Mouse (Mus musculus) layer of hippocampus, adult 18-20 months (tissue): ENCODE results near the gene 4930449I24Rik. TPM values are rescaled to one million over a fixed set of nuclear protein-coding genes. Genes with fewer than 3 reads are reported as not detected.
"Not testable (repeated sequence)": the region's sequence is repeated elsewhere in the genome, so short reads cannot be mapped to it uniquely, and the experiment has no call there.

ENCODE experiments used
- DNase-seq, 2 experiments: peaks; one replicate each; pipeline ENCODE4 v3.0.0; 2022; ENCODE audit warnings: low spot score in 2 of 2
- long read RNA-seq: library from polyadenylated mRNA; stranded (forward); transcript quantifications from one replicate; pipeline ENCODE4 v2.0.0, GENCODE M21; 2021
- total RNA-seq, 2 experiments: library from RNA; stranded (reverse); gene quantifications; 2 replicates each; pipeline ENCODE4 v1.2.3; 2021

The 4930449I24Rik gene
- total RNA-seq, result not detected
- long read RNA-seq, result 0 reads

- not testable (repeated sequence) for DNase-seq
Measured at GRCm38 (mm10) chr5:146502099-146502498, at the start of gene 4930449I24Rik. Gene 4930449I24Rik, plus strand, starts transcription at chr5:146502399.

GRCm38 (mm10) chr5:146453556-146453955 is 48.6 kb upstream of the 4930449I24Rik start:
- no peak for DNase-seq

GRCm38 (mm10) chr5:146461612-146462011 is 40.6 kb upstream of the 4930449I24Rik start:
- no peak for DNase-seq

GRCm38 (mm10) chr5:146466663-146467062 is 35.5 kb upstream of the 4930449I24Rik start:
- no peak for DNase-seq

GRCm38 (mm10) chr5:146468311-146468710 is 33.9 kb upstream of the 4930449I24Rik start:
- no peak for DNase-seq

GRCm38 (mm10) chr5:146470821-146471220 is 31.4 kb upstream of the 4930449I24Rik start:
- DNase-seq, result no peak

GRCm38 (mm10) chr5:146471311-146471710 is 30.9 kb upstream of the 4930449I24Rik start:
- no peak for DNase-seq

GRCm38 (mm10) chr5:146471821-146472220 is 30.4 kb upstream of the 4930449I24Rik start:
- DNase-seq, result no peak

- peak; percentile 20 to 67 for DNase-seq
Measured at GRCm38 (mm10) chr5:146479564-146479963, 22.6 kb upstream of the 4930449I24Rik start.

GRCm38 (mm10) chr5:146481665-146482064 is 20.5 kb upstream of the 4930449I24Rik start, which contains the start of gene Gm6408:
Gene Gm6408, plus strand, starts transcription at chr5:146481965.
- DNase-seq, result not testable (repeated sequence)

GRCm38 (mm10) chr5:146488959-146489358 is 13.2 kb upstream of the 4930449I24Rik start:
- peak in 1 of 2 experiments; percentile 56 for DNase-seq

- DNase-seq, result not testable (repeated sequence)
Measured at GRCm38 (mm10) chr5:146491063-146491462, 11.1 kb upstream of the 4930449I24Rik start, which contains the start of gene Gm6370. Gene Gm6370, plus strand, starts transcription at chr5:146491363.

- not testable (repeated sequence) for DNase-seq
Measured at GRCm38 (mm10) chr5:146513823-146514222, 11.6 kb downstream of the 4930449I24Rik start, which contains the start of gene Gm3402. Gene Gm3402, plus strand, starts transcription at chr5:146514123.

GRCm38 (mm10) chr5:146525501-146525900 is 23.3 kb downstream of the 4930449I24Rik start, which contains the start of gene Gm3404:
Gene Gm3404, plus strand, starts transcription at chr5:146525801.
- not testable (repeated sequence) for DNase-seq

GRCm38 (mm10) chr5:146537347-146537746 is 35.1 kb downstream of the 4930449I24Rik start, which contains the start of gene Gm3409:
Gene Gm3409, plus strand, starts transcription at chr5:146537647.
- not testable (repeated sequence) for DNase-seq

Other genes starting within 250 kb of the 4930449I24Rik start
- 100 to 1,000 TPM; 104 to 106 TPM for gene Wasf3, start 117.4 kb upstream of the 4930449I24Rik start, total RNA-seq
- gene Gm6408, start 20.4 kb upstream of the 4930449I24Rik start, total RNA-seq, result not detected
- gene Gm6370, start 11.0 kb upstream of the 4930449I24Rik start, total RNA-seq, result not detected
- not detected for gene Gm3402, start 11.7 kb downstream of the 4930449I24Rik start, total RNA-seq
- not detected for gene Gm3404, start 23.4 kb downstream of the 4930449I24Rik start, total RNA-seq
- not detected for gene Gm3409, start 35.2 kb downstream of the 4930449I24Rik start, total RNA-seq
- not detected for gene Gm3415, start 53.7 kb downstream of the 4930449I24Rik start, total RNA-seq
- gene Gpr12, start 82.8 kb downstream of the 4930449I24Rik start, total RNA-seq, result 10 to 100 TPM; 33.5 to 37.5 TPM